Mouse (Mus musculus) embryonic facial prominence, embryonic 14.5 days (tissue): ENCODE data around the gene C1qtnf6. TPM values are rescaled to one million over a fixed set of nuclear protein-coding genes. Genes with fewer than 3 reads are reported as not detected.

Experiments used
- ATAC-seq: fragments of 200-750 bp; cut with Nextera tagmentation; 2 replicates; pipeline ENCODE4 v1.8.0; 2017; ENCODE audit warnings: low read depth, moderate number of reproducible peaks, moderate TSS enrichment
- DNase-seq: peaks from one replicate; pipeline ENCODE4 v3.0.0-alpha.2; 2015; ENCODE audit warnings: low spot score
- H3K27ac ChIP-seq: fragments of 300-500 bp; sonication (generic); replicated peaks from 2 replicates; pipeline ENCODE4 v1.5.1; 2014; ENCODE audit warnings: low read depth, mild to moderate bottlenecking, low read length, moderate library complexity
- H3K27me3 ChIP-seq: fragments of 300-500 bp; sonication (generic); replicated peaks from 2 replicates; pipeline ENCODE4 v1.6.1; 2014; ENCODE audit warnings: low read length; ENCODE audit not compliant: control insufficient read depth, insufficient read depth
- H3K36me3 ChIP-seq: fragments of 300-500 bp; sonication (generic); 2 replicates; pipeline ENCODE4 v1.6.1; 2014; ENCODE audit warnings: low read length, mixed read lengths; ENCODE audit not compliant: control insufficient read depth, insufficient read depth
- H3K4me1 ChIP-seq: fragments of 300-500 bp; sonication (generic); 2 replicates; pipeline ENCODE4 v1.6.1; 2014; ENCODE audit warnings: antibody characterized with exemption, low read length; ENCODE audit not compliant: control insufficient read depth, insufficient read depth
- H3K4me2 ChIP-seq: fragments of 300-500 bp; sonication (generic); 2 replicates; pipeline ENCODE4 v1.6.1; 2014; ENCODE audit warnings: low read depth, mild to moderate bottlenecking, low read length, moderate library complexity, mixed read lengths
- H3K4me3 ChIP-seq: fragments of 300-500 bp; sonication (generic); 2 replicates; pipeline ENCODE4 v1.5.1; 2014; ENCODE audit warnings: low read depth, mild to moderate bottlenecking, low read length
- H3K9ac ChIP-seq: fragments of 300-500 bp; sonication (generic); 2 replicates; pipeline ENCODE4 v1.6.1; 2014; ENCODE audit warnings: low read depth, mild to moderate bottlenecking, low read length, moderate library complexity, mixed read lengths
- H3K9me3 ChIP-seq: fragments of 300-500 bp; sonication (generic); 2 replicates; pipeline ENCODE4 v1.6.1; 2016; ENCODE audit warnings: low read length; ENCODE audit not compliant: control insufficient read depth
- WGBS: fragments of 180-500 bp; shearing (Covaris S2); extraction: QIAGEN DNeasy Blood & Tissue Kit; methylation state at CpG from one replicate; pipeline ENCODE4 v1.1.7; 2014; 5-methylcytosine and 5-hydroxymethylcytosine counted together
- polyA plus RNA-seq: library from polyadenylated mRNA; unstranded; fragments of >200 nt; fragmentation: Nextera tagmentation; extraction: Ambion mirVana; gene quantifications from 2 replicates; pipeline ENCODE4 v1.2.1, GENCODE M21; 2014

The C1qtnf6 gene
- polyA plus RNA-seq, 1 experiment from 2014 or later, result 67.5 TPM

GRCm38 (mm10) chr15:78505541-78505940 is 25.7 kb downstream of the C1qtnf6 start:
- no peak overlapping the region for H3K9ac ChIP-seq
- no peak overlapping the region for H3K4me2 ChIP-seq
- peaks cover 5% of the 10 kb centered on the region for H3K4me1 ChIP-seq
- H3K36me3 ChIP-seq, result no peaks in the 10 kb centered on the region
- H3K4me3 ChIP-seq, result no peak overlapping the region
- DNase-seq (no peak), ATAC-seq (no peak)
- peaks cover 6% of the 10 kb centered on the region; the same call in 1 of the 2 replicates for H3K9me3 ChIP-seq
- 75% methylated on average over 3 of the region's 3 CpGs for WGBS
- no peak overlapping the region for H3K27ac ChIP-seq
- H3K27me3 ChIP-seq, result no peaks in the 10 kb centered on the region

GRCm38 (mm10) chr15:78504816-78505215 is 26.4 kb downstream of the C1qtnf6 start:
- Histone ChIP-seq H3K27me3 (no peaks in the 10 kb centered on the region), H3K27ac (no peak overlapping the region), H3K9me3 (peaks cover 6% of the 10 kb centered on the region; the same call in 1 of the 2 replicates), H3K36me3 (no peaks in the 10 kb centered on the region), H3K4me1 (peaks cover 2% of the 10 kb centered on the region; the same call in 1 of the 2 replicates), H3K9ac (no peak overlapping the region), H3K4me2 (no peak overlapping the region), H3K4me3 (no peak overlapping the region)
- WGBS, result 88% methylated on average over 5 of the region's 5 CpGs
- DNase-seq (no peak), ATAC-seq (no peak)

- Histone ChIP-seq H3K4me1 (no peaks in the 10 kb centered on the region), H3K27ac (no peak overlapping the region), H3K27me3 (no peaks in the 10 kb centered on the region), H3K9me3 (peaks cover 6% of the 10 kb centered on the region; the same call in 1 of the 2 replicates), H3K9ac (no peak overlapping the region), H3K36me3 (no peaks in the 10 kb centered on the region), H3K4me3 (no peak overlapping the region), H3K4me2 (no peak overlapping the region)
- DNase-seq, result no peak
- no peak for ATAC-seq
- WGBS, result 84% methylated on average over 1 of the region's 1 CpGs
Observed at GRCm38 (mm10) chr15:78504013-78504412, 27.2 kb downstream of the C1qtnf6 start.

- Histone ChIP-seq H3K36me3 (no peaks in the 10 kb centered on the region), H3K4me1 (no peaks in the 10 kb centered on the region), H3K27me3 (no peaks in the 10 kb centered on the region), H3K9me3 (peaks cover 6% of the 10 kb centered on the region; the same call in 1 of the 2 replicates), H3K4me2 (no peak overlapping the region), H3K4me3 (no peak overlapping the region), H3K27ac (no peak overlapping the region), H3K9ac (no peak overlapping the region)
- no peak for DNase-seq
- no peak for ATAC-seq
- 71% methylated on average over 18 of the region's 18 CpGs for WGBS
Observed at GRCm38 (mm10) chr15:78502437-78503132, 28.6 kb downstream of the C1qtnf6 start.

GRCm38 (mm10) chr15:78494968-78495406 is 36.2 kb downstream of the C1qtnf6 start, which contains the start of gene Il2rb:
Gene Il2rb, minus strand, starts transcription at chr15:78495271.
- Histone ChIP-seq H3K4me1 (no peaks in the 10 kb centered on the region), H3K4me2 (no peak within 1 kb of the TSS), H3K4me3 (no peak within 1 kb of the TSS), H3K9me3 (no peaks in the 10 kb centered on the region), H3K27ac (no peak within 1 kb of the TSS), H3K27me3 (no peaks in the 10 kb centered on the region), H3K36me3 (no peaks in the 10 kb centered on the region), H3K9ac (no peak within 1 kb of the TSS)
- no peak for ATAC-seq
- no peak for DNase-seq
- 93% methylated on average over 9 of the region's 11 CpGs for WGBS

GRCm38 (mm10) chr15:78493401-78494010 is 37.7 kb downstream of the C1qtnf6 start:
- Histone ChIP-seq H3K4me1 (no peaks in the 10 kb centered on the region), H3K36me3 (no peaks in the 10 kb centered on the region), H3K4me2 (no peak overlapping the region), H3K27me3 (no peaks in the 10 kb centered on the region), H3K9me3 (no peaks in the 10 kb centered on the region), H3K9ac (no peak overlapping the region), H3K4me3 (no peak overlapping the region), H3K27ac (no peak overlapping the region)
- DNase-seq (no peak), ATAC-seq (no peak)
- 64% methylated on average over 10 of the region's 10 CpGs for WGBS

GRCm38 (mm10) chr15:78491301-78491700 is 39.9 kb downstream of the C1qtnf6 start:
- Histone ChIP-seq H3K36me3 (no peaks in the 10 kb centered on the region), H3K4me3 (no peak overlapping the region), H3K9ac (no peak overlapping the region), H3K4me1 (no peaks in the 10 kb centered on the region), H3K27me3 (no peaks in the 10 kb centered on the region), H3K4me2 (no peak overlapping the region), H3K27ac (no peak overlapping the region), H3K9me3 (no peaks in the 10 kb centered on the region)
- WGBS, result 77% methylated on average over 3 of the region's 3 CpGs
- DNase-seq, result no peak
- ATAC-seq, result no peak

GRCm38 (mm10) chr15:78489906-78490305 is 41.3 kb downstream of the C1qtnf6 start:
- no peaks in the 10 kb centered on the region for H3K27me3 ChIP-seq
- no peak for DNase-seq
- 49% methylated on average over 8 of the region's 8 CpGs for WGBS
- H3K36me3 ChIP-seq, result no peaks in the 10 kb centered on the region
- no peak overlapping the region for H3K4me3 ChIP-seq
- H3K4me2 ChIP-seq, result no peak overlapping the region
- no peaks in the 10 kb centered on the region for H3K4me1 ChIP-seq
- no peaks in the 10 kb centered on the region for H3K9me3 ChIP-seq
- no peak overlapping the region for H3K9ac ChIP-seq
- H3K27ac ChIP-seq, result no peak overlapping the region
- ATAC-seq, result no peak
